Mouse (Mus musculus) retina, postnatal 1 day (tissue): ENCODE data around the gene Micall1.

Experiments used
- DNase-seq: peaks from one replicate; pipeline ENCODE4 v3.0.0-alpha.2; 2012

Gene Micall1

DNA sequence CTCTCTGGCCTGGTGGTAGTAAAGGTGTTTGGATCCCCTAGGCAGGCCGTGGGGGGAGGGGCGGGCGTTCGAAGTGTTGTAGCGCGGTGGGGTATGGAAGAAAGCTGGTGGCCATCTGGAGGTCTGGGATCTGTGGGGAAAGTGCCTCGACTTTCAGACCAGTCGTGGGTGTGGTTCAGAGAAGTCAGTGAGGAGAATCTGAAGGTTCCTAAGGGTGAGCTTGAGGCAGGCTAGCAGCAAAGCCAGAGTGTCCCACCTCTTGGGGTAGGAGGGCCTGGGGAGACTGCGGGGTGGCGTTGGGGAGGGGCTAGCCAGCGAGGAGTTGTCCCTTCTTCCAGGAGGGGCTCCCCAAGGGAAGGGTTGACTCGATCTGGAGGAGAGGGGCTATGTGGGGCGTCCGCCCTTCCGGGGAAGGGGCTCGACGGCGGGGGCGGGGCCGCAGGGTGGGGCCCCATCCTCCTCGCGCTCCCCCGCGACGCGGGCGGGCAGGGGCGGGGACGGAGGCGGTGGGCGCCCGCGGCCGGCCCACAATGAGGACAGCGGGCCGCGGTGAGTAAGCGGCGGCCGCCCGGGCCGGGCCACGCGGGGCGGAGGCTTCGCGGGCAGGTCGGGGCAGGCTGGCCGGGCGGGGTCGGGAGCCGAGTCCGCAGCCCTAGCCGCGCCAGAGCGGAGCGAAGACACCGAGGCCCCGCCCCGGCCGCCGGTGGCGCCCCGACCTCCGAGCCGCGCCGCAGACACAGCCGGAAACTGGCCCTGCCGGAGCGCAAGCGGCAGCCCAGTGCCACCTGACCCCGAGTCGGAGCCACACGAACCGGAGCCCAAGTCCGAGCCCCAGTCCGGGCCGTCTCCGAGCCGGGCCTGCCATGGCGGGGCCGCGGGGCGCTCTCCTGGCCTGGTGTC is at the start of gene Micall1:
Gene Micall1 (plus strand): TSS at position 478 of the 900 bp plus-strand sequence.
- peak; percentile 68 for DNase-seq

DNA sequence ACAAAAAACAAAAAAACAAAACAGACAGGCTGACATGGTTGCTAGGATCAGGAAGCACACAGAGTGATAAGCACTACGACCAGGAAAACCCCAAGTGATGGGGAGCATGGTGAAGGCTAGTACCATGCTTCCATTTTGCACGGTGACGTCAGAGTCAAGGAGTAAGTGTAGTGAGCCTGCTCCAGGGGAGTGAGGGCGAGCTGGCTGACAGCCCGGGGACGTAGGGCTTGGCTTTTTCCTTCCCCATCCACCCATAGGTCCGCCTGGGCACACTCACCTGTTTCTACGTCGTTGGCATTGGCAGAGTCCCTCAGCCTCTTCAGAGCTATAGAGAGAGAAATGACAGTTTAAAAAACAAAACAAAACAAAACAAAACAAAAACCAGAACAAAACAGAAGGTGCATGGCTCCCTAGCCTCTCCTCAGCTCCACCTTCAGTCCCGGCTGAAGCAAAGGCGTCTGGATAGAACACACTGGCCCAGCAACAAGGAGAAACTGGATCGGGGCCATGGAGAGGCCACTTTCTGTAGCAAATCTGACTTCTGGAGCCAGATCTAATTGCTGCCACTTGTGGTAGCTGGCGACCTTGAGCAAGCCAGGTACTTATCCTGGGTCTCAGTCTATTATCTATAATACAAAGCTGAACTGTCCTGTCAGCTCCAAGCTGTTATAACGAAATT is 47.7 kb upstream of the Micall1 start:
- no peak for DNase-seq

DNA sequence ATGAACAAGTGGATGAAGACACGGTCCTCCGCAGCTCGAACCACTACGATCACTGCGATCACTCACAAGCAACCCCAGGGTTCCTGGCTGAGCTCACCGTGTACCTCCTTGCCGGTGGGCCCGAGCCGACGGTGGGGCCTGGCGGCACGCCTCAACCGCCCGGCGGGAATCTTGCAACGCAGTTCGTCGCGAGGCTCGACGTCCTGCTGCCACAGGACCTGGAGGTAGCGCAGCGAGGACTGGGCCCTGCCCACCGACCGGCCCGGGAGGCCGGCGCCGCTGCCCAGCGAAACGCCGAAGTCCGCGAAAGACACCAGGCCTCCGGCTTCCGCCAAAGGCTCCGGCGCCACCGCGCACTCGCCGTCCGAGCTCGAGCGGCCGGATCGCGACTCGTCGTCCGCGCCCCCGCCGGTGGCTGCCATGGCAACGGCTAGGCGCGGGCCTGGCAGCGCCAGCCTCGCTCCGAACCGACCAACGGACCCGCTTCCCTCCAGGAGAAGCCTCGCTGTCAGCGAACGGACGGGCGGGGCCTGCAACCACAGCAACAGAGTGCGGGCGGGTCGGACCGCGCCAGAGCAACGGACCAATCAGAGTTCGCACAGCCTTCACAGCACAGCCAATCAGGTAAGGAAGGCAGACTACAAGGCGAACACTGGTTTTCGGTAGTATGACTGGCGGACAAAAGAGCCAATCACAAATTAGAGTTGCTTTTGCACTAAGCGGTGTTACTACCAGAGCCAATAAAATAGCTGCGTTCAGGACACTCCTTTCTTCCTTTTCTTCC is 46.1 kb upstream of the Micall1 start, which contains the start of gene Ankrd54:
Gene Ankrd54 (minus strand): TSS at position 518 of the 784 bp plus-strand sequence.
- DNase-seq: peak; percentile 100

DNA sequence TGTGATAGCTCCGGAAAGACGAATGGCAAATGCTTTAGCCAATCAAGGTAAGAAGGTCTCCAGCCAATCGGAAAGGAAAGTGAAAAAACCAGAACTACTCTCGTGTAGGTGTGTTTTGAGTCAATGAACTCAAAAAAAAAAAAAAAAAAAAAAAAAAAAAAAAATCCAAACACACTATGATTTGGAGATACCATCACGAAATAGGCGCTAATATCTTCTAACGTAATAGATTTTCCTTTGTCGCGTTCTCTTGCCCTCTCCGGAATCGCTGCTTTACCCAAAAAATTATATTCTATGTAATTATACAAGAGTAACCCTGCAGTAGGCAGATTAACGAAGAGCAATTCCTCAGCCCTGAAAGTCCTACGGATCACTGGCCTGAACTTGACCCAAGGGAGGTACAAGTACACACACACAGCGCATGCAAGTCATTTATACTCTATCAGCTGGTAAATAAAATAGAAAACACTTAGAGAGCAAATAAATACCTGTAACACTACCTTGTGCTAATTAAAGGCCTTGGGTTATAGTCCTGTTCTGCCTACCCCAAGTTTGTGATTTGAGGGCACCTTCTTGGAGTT is 45.4 kb upstream of the Micall1 start:
- DNase-seq: no peak

DNA sequence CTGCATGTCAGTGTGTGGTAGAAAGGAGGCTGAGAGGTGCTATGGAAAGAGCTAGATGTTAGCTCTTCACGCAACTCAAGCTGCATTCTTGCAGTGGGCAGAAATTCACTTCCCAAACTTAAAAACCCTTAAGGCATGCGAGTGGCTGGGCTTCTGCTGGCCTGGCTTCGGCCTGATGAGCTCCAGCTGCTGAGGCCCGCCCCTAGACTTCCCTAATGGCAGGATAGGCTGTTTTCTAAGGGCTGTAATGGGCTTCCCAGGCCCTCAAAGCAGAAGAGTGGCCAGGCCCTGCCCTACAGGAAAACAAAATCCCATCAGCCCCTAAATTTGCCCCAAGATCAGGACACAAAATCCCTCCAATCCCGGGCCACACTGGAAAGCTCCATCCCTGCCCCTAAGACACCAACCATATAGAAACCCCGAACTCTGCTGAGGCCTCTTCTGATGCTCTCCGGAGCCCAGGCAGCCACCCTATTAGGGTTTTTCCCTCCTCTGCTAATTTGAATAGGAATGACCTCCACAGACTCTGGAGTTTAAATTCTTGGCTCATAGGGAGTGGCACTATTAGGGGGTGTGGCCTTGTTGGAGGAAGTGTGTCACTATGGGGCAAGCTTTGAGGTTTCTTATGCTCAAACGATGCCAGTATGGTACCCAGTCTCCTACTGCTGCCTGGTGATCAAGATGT is 43.5 kb upstream of the Micall1 start:
- DNase-seq: no peak

DNA sequence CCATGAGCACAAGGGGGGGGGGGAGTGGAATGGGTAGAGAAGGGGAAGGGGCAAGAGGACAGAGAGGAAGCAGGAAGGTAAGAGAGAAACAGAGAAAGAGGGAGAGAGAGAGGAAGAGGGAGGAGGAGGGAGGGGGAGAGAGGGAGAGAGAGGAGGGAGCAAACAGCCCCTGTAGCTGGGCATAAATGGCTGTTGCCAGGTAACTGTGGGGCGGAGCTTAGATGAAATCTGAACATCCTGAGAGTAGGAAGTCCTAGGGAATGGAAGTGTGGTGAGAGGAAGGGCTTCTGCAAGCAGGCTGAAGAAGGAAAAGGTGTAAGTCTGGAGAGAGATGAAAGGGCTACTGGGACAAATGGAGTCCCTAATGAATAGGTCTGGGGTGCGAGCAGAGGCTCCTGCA is 42.4 kb upstream of the Micall1 start:
- DNase-seq: peak; percentile 40

DNA sequence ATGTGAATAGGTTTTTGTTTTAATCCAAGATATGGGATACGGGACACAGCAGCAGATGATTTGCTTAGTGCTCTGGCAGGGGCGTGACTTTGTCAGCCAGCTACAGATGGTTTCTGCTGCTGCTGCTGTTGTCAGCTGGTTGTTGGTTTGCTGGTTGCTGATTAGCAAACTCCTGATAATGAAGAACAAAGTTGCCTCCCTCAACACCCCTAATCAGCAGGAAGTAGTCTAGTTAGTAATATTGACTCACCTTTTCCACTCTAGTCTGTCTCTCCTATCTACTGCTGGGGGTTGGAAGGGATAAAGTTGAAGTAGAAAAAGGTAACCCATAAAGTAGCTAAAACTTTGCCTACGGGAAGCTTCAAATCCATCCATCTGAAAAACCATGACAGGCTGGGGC is 41.1 kb upstream of the Micall1 start:
- DNase-seq: no peak

DNA sequence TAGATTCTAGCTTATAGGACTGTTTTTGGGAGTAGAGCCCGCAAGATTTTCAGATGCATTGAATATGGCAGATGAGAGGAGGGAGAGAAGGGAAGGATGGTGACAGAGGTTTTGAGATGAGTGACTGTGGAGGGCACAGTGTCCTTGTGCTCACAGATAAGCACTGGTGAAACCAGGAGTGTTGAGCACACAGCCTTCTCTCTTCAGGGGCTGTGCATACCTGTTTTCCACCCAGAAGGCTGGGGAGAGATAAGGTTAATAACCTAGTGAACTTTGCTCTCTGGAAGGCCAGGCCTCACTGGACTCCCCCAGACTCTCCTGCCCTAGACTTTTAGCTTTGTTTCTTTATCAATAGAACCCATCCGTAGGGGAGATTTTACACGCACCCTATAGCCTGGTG is 40.3 kb upstream of the Micall1 start:
- DNase-seq: no peak

DNA sequence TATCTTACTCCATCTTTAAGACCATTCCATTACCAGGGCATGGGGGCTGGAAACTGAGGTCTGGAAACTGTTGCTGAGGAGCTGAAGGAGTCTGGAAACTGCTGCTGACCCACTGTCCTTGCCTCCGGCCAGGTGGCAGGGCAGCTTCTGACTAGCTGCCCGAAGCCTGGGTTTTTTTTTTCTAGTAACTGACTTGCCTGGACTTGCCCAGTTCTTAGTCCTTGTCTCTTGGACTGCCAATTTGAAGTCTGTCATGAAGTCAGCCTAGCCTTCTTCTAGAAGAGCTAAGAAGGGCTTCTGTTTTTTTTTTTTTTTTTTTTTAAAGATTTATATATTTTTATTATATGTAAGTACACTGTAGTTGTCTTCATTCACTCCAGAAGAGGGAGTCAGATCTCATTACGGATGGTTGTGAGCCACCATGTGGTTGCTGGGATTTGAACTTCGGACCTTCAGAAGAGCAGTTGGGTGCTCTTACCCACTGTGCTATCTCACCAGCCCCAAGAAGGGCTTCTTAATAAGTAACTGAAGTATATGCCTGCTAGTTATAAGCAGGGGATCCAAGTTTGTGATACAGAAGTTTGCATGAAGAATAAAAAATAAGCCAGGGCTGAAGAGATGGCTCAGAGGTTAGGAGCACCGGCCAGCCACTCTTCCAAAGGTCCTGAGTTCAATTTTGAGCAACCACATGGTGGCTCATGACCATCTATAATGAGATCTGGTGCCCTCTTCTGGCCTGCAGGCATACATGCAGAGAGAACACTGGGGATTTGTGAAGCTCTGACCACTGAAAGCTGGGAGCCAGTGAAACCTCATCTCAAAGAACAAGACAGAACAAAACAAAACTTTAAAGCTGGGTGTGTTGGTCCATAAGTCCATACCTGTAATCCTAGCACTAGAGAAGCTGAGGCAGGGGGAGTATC is 37.3 kb upstream of the Micall1 start:
- peak; percentile 57 for DNase-seq

DNA sequence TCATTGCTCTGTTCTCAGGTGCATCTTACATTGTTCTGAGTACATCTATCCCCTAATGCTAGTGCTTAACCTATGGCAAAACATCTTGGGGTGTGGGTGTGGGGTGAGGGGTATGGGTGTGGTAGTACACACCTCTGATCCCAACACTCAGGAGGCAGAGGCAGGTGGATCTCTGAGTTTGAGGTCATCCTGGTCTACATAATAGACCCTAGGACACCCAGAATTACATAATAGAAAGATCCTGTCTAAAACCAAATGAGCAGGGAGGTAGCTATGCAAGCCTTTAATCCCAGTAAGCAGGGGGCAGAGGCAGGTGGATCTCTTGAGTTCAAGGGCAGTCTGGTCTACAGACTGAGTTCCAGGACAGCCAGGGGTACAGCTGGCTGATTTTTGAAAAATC is 34.9 kb upstream of the Micall1 start:
- no peak for DNase-seq

DNA sequence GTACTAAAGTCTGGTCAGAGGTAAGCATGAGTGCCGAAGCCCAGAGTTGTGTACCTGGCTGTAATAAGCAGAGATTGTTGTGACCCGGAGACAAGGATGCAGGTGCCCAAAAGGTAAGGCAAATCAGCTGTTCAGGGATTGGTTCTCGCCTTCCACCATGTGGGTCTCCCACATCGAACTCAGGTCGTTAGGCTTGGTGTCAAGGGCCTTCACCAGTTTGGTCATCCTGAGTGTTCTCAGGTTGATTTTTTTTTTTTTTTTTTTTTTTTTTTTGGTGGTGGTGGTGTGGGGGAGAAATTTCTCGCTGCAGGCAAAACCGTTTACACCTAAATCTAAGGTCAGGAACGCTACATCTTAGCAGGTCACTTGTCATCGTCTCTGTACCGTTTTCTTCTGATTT is 34.3 kb upstream of the Micall1 start:
- DNase-seq: no peak

DNA sequence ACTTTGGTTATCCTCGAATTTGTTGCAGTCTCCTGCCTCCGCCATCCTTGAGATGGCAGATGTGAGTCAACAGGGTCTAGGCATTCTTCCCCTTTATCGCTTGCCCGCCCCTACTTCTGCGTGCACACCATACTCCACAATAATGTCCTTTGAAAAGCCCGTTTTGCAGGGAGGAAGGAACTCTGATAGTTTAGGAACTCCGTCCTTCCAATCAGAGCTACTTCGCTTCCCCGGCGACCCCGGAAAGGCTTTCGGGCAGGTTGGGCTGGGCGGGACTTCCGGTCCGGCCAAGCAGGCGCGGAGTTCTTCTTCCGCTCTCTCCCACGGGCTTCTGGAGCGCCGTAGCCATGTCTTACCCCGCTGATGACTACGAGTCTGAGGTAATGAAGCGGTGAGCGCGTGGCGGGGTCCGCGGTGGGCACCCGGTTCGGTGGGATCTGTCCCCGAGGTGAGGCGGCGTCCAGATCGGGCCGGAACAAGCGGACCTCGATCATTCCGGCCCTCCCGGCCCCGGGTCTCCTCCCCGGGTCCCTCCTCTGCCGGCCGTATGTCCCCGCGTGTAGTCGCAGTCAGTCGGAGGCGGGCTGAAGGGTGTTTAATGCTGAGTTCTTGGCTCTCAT is 33.7 kb upstream of the Micall1 start, which contains the start of gene Eif3l:
Gene Eif3l (plus strand): TSS at position 267 of the 620 bp plus-strand sequence.
- DNase-seq: peak; percentile 92

DNA sequence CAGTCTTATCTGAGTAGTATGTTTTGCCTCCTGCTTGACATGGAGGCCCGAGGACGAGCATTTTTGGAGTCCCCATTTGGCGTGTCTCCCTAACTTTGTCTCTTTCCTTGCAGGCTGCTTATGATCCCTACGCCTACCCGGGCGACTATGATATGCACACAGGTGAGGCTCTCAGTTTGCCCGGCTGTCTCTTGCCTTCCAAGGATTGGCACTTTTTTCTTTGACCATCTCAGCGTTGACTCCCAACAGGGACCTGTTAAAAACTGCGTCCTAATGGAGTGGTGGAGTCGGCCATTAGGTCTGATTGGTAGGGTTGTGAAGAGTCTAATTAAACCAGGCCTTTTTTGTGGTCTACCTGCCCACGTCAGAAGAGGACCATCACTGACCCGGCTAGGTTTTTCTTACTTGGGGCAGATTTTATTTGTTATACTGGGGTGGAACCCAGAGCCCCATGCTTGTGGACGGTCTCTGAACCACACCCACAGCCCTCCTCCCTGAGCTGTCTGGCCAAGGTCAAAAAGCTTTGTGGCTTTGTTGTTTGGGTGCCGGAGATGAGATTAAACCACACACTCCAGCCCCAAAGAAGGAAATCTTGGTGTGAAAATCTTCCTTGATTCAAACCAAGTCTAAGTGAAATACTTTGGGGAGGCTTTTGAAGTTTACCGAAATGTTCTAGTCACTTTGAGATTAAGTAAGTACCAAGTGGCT is 32.9 kb upstream of the Micall1 start:
- DNase-seq: no peak

DNA sequence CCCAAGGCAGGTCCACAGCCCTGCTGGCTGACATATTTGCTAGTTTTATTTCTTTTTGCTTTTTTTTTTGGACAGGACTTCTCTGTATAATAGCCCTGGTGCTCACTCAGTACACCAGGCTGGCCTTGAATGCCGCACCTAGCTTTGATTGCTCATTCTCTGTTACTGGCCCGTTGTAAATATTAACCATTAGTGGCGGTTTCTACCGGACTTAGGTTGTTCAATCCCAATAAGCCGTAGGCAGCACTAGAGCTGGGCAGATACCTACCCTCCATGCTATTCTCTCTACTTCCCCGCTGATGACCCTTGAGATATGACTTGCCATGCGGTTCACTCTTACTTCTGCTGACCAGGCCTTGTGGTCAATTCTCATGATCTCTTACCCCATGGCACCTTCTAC is 29.1 kb upstream of the Micall1 start:
- DNase-seq: no peak

DNA sequence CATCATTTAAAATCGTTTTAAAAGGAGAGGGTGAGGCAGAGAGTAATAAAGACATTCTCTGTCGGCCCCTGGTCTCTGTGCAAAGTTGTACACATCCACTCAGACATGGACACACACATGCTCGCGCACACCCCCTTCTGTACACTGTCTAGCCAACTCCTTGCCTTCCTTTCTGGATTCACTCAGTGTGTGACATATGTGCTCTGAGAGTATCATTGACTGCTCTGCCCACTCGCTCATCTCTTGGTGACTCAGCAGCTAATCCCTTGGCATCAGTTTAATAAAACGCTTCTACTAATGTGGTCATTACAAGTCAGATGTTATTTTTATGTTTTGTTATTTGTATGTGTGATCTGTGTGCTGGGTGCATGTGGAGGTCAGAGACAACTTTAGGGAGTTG is 16.4 kb upstream of the Micall1 start:
- DNase-seq: no peak

DNA sequence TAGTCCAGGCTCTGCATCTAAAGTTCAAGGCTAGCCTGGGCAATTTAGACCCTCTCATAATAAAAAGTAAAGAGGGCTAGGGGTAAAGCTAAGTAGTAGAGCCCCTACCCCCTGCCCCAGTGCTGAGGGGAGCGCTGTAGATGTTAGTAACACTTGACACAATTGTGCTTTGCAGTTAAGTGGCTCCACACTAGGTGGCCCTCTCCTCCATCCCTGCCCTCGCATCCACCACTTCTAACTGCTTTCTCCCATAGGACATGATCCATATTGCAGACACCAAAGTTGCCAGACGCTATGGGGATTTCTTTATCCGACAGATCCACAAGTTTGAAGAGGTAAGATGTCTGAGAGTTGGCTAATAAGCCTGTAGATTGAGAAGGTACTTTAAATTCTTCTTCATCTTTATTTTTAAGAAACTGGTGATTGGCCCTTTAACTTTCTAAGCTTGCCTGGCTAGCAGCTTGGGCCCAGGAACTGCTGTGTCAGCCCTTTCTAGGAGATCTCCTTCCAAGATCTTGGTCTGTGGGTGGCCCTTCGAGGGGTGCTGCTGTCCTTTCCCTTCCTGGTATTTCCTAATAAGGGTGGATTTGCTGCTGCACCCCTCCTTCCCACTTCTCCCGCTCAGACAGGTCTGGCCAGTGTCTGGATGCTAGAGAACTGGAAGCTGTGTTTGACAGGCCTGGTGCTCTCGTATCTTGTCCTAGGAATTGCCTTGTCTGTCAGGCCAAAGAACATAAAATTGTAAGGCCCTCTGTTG is 15.4 kb upstream of the Micall1 start:
- peak; percentile 27 for DNase-seq

DNA sequence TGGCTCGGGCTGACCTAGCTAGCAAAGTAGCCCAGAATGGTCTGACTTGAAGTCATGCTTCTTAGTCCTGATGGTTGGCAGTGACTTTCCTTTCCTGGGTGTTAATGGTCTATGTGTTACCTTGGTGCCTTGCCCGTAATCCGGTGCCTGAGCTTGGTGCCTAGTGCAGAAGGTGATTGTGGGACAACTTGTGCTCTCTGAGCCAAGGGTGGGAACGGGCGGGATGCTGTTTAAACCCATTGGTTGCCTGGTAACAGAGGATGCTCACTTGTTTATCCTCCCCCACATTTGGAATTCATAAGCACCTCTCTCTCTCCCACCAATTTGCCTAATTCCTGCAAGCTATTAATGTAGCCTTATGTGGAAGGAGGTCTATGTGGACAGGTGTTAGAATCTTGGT is 13.2 kb upstream of the Micall1 start:
- no peak for DNase-seq

DNA sequence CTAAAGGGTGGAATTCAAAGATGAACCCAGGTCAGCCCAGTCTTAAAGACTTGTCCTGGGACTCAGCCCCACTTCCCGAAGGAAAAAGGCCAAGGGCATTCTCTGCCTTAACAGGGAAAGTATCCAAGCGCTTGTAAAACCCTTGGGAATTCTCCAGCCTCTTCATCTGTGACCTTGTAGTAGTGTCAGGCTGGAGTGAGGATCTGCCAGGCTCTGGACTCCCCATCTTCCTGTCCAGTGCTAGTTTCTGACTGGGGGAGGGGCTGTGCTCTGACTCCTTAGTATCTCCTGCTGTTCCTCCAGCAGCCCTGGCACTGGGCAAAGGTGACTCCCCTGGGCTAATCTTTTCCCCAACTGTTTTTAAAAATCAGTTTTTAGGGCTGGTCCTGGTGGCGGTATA is 12.1 kb upstream of the Micall1 start:
- no peak for DNase-seq

DNA sequence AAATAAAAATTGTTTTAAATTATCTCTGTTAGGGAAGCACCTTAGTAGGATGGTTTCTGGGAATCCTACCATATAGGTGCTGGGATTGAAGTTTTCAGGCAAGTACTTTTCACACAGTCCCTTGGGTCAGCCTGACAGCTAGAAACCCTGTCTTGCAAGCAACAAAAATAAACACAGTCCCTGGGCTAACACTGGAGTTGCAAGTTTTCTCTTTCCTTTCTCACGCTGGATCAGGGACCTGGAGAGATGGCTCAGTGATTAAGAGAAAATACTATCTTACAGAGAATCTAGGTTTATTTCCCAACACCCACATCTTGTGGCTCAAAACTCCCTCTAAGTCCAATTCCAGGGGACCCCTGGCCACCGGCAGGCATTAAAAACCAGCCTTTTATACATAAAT is 11.6 kb upstream of the Micall1 start:
- DNase-seq: no peak
